Mouse (Mus musculus): ENCODE data around the gene Steap3. TPM values are rescaled to one million over a fixed set of nuclear protein-coding genes. Genes with fewer than 3 reads are reported as not detected.

Gene Steap3
- total and polyA plus RNA-seq, 2 experiments from 2014 or later = 19.6 to 38.7 TPM

GRCm38 (mm10) chr1:120220841-120221240 is 51.7 kb downstream of the Steap3 start:
- H3K4me3 ChIP-seq (ENCODE audit: low read depth, low read length) = no peak overlapping the region
- H3K9me3 ChIP-seq (replicated peaks; ENCODE audit: control insufficient read depth, low read length) = no peaks in the 10 kb centered on the region
- no peak overlapping the region for H3K9ac ChIP-seq (replicated peaks; ENCODE audit: low read depth, low read length)
- no peak overlapping the region for H3K4me2 ChIP-seq (ENCODE audit: low read depth, low read length)
- 63% methylated on average over 6 of the region's 6 CpGs for WGBS
- H3K4me1 ChIP-seq (ENCODE audit: control insufficient read depth, insufficient read depth) = no peaks in the 10 kb centered on the region
- TF ChIP-seq EP300 (IDR thresholded peaks at IDR 0.05; ENCODE audit: low read depth) = no peak
- TF ChIP-seq CTCF (IDR thresholded peaks at IDR 0.05; ENCODE audit: low read depth) = no peak
- H3K36me3 ChIP-seq (replicated peaks; ENCODE audit: control insufficient read depth, insufficient read depth, low read length) = no peaks in the 10 kb centered on the region
- no peaks in the 10 kb centered on the region for H3K27me3 ChIP-seq (ENCODE audit: control insufficient read depth, insufficient read depth, low read length)
- DNase-seq (ENCODE audit: low spot score) = no peak
- no peak overlapping the region for H3K27ac ChIP-seq (ENCODE audit: low read depth)
- ATAC-seq (ENCODE audit: insufficient read depth, low read depth) = no peak

DNA sequence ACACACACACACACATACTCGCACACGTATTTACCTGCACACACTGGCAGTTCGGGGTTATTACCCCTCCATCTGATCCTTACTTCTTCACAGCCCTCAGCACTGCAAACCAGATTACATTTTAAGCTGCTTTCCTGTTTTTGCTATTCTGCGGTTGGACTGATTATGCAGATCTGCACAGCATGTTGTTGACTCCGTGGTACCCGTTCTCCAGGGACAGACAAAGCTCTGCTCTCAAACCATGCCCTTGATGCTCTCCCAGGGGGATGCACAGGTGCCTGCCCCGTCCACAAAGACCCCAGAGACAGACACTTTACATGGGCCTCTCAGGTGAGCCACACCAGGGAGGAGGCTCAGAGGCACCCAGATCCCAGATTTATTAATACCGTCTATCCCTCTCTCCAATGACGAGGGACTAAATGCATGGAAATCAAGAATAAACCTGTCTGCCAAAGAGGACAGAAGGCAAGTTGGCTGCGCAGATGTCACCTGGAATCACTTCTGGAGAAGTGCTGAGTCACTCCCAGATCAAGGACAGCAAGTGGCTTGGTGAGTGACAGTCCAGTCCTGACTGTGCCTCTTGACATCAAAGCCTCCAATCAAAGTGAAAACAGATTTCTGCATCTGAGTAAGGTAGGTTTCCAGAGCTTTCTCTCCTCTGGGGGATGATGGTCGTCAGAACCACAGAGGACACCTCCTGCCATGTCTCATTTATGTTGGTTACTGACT is 63.8 kb downstream of the Steap3 start:
- Histone ChIP-seq H3K9me3 (replicated peaks; ENCODE audit: control insufficient read depth, low read length) (no peaks in the 10 kb centered on the region), H3K36me3 (replicated peaks; ENCODE audit: control insufficient read depth, insufficient read depth, low read length) (no peaks in the 10 kb centered on the region), H3K4me1 (ENCODE audit: control insufficient read depth, insufficient read depth) (no peaks in the 10 kb centered on the region), H3K4me3 (ENCODE audit: low read depth, low read length) (no peak overlapping the region), H3K9ac (replicated peaks; ENCODE audit: low read depth, low read length) (no peak overlapping the region), H3K27ac (ENCODE audit: low read depth) (no peak overlapping the region), H3K4me2 (ENCODE audit: low read depth, low read length) (no peak overlapping the region), H3K27me3 (ENCODE audit: control insufficient read depth, insufficient read depth, low read length) (no peaks in the 10 kb centered on the region)
- 76% methylated on average over 11 of the region's 11 CpGs for WGBS
- DNase-seq (ENCODE audit: low spot score) (no peak), ATAC-seq (ENCODE audit: insufficient read depth, low read depth) (no peak)
- TF ChIP-seq CTCF (IDR thresholded peaks at IDR 0.05; ENCODE audit: low read depth) (no peak), EP300 (IDR thresholded peaks at IDR 0.05; ENCODE audit: low read depth) (no peak)

DNA sequence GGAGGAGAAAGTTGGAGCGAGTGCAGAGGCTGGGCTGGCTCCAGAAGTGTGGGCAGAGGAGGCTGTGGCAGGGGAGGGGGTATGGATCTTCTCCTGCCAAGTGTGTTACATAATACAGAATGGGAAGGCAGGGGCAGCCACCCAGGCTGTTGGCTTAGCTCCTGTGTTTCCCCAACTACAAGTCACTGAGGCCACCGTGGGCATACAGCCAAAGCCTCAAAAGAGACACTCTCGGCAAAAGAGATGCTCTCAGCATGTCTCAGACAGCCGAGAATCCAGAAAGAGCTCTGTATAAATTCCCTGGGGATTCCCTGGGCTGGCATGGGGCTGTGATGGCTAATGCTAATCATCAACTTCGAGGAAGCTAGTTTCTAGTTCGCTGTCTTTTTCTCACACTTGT is 64.9 kb downstream of the Steap3 start:
- 39% methylated on average over 6 of the region's 6 CpGs for WGBS
- H3K4me1 ChIP-seq (ENCODE audit: control insufficient read depth, insufficient read depth) = no peaks in the 10 kb centered on the region
- no peak for ATAC-seq (ENCODE audit: insufficient read depth, low read depth)
- DNase-seq (ENCODE audit: low spot score) = no peak
- no peaks in the 10 kb centered on the region for H3K9me3 ChIP-seq (replicated peaks; ENCODE audit: control insufficient read depth, low read length)
- H3K9ac ChIP-seq (replicated peaks; ENCODE audit: low read depth, low read length) = no peak overlapping the region
- H3K36me3 ChIP-seq (replicated peaks; ENCODE audit: control insufficient read depth, insufficient read depth, low read length) = no peaks in the 10 kb centered on the region
- H3K4me3 ChIP-seq (ENCODE audit: low read depth, low read length) = no peak overlapping the region
- no peak overlapping the region for H3K4me2 ChIP-seq (ENCODE audit: low read depth, low read length)
- H3K27me3 ChIP-seq (ENCODE audit: control insufficient read depth, insufficient read depth, low read length) = no peaks in the 10 kb centered on the region
- no peak overlapping the region for H3K27ac ChIP-seq (ENCODE audit: low read depth)
- no peak for TF ChIP-seq EP300 (IDR thresholded peaks at IDR 0.05; ENCODE audit: low read depth)
- no peak for TF ChIP-seq CTCF (IDR thresholded peaks at IDR 0.05; ENCODE audit: low read depth)

DNA sequence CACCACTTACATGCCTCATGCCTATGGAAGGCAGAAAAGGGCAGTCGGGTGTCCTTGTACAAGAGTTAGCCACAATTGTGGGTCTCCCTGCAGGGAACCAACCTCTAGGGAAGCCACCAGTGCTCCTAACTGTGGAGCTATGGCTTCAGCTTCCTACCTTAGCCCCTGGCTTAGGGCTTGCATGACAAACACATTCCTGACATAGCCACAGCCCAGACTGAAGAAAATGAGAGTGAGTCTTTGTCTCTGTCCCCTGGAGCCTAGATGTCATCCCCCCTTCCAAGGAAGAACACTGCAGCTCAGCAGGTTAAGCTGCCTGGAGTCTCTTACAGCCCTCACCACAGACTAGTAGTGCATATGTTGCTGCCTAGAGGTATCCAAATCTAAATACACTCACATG is 67.7 kb downstream of the Steap3 start:
- 50% methylated on average over 1 of the region's 1 CpGs for WGBS
- no peak overlapping the region for H3K4me3 ChIP-seq (ENCODE audit: low read depth, low read length)

DNA sequence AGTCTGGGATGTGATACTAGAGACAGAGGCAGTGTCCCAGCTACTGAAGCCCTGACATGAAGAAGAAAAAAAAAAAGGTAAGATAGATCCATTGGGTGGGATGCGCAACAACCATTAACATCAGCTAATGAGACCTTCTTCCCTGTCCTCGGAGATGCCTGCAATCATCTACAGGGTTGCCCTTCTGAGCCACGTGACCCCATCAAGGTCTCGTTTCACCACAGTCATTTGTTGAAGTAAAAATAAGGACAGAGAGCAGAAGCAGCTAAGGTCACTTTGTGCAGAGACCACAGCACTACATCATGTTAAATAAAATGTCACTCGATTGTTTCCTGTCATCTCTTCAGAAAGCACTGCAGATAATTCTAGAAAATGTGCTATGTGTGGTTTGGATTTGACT is 68.7 kb downstream of the Steap3 start:
- no peaks in the 10 kb centered on the region for H3K36me3 ChIP-seq (replicated peaks; ENCODE audit: control insufficient read depth, insufficient read depth, low read length)
- no peak overlapping the region for H3K4me2 ChIP-seq (ENCODE audit: low read depth, low read length)
- DNase-seq (ENCODE audit: low spot score) (no peak), ATAC-seq (ENCODE audit: insufficient read depth, low read depth) (no peak)
- no peak overlapping the region for H3K9ac ChIP-seq (replicated peaks; ENCODE audit: low read depth, low read length)
- H3K9me3 ChIP-seq (replicated peaks; ENCODE audit: control insufficient read depth, low read length) = no peaks in the 10 kb centered on the region
- WGBS = 67% methylated on average over 5 of the region's 5 CpGs
- no peak overlapping the region for H3K27ac ChIP-seq (ENCODE audit: low read depth)
- H3K27me3 ChIP-seq (ENCODE audit: control insufficient read depth, insufficient read depth, low read length) = no peaks in the 10 kb centered on the region
- no peak overlapping the region for H3K4me3 ChIP-seq (ENCODE audit: low read depth, low read length)
- H3K4me1 ChIP-seq (ENCODE audit: control insufficient read depth, insufficient read depth) = no peaks in the 10 kb centered on the region
- TF ChIP-seq CTCF (IDR thresholded peaks at IDR 0.05; ENCODE audit: low read depth) = no peak
- no peak for TF ChIP-seq EP300 (IDR thresholded peaks at IDR 0.05; ENCODE audit: low read depth)

More for the DNA sequence above, 67.7 kb downstream of the Steap3 start:
- DNase-seq (ENCODE audit: low spot score) = no peak
- no peaks in the 10 kb centered on the region for H3K9me3 ChIP-seq (replicated peaks; ENCODE audit: control insufficient read depth, low read length)
- H3K36me3 ChIP-seq (replicated peaks; ENCODE audit: control insufficient read depth, insufficient read depth, low read length) = no peaks in the 10 kb centered on the region
- no peak overlapping the region for H3K9ac ChIP-seq (replicated peaks; ENCODE audit: low read depth, low read length)
- no peaks in the 10 kb centered on the region for H3K4me1 ChIP-seq (ENCODE audit: control insufficient read depth, insufficient read depth)
- H3K27ac ChIP-seq (ENCODE audit: low read depth) = no peak overlapping the region
- TF ChIP-seq CTCF (IDR thresholded peaks at IDR 0.05; ENCODE audit: low read depth) (no peak), EP300 (IDR thresholded peaks at IDR 0.05; ENCODE audit: low read depth) (no peak)
- ATAC-seq (ENCODE audit: insufficient read depth, low read depth) = no peak
- no peak overlapping the region for H3K4me2 ChIP-seq (ENCODE audit: low read depth, low read length)
- H3K27me3 ChIP-seq (ENCODE audit: control insufficient read depth, insufficient read depth, low read length) = no peaks in the 10 kb centered on the region

GRCm38 (mm10) chr1:120202542-120202941 is 70.0 kb downstream of the Steap3 start:
- no peak for ATAC-seq (ENCODE audit: insufficient read depth, low read depth)

More at GRCm38 (mm10) chr1:120202542-120202941, 70.0 kb downstream of the Steap3 start:
- TF ChIP-seq EP300 (IDR thresholded peaks at IDR 0.05; ENCODE audit: low read depth) = no peak
- no peak for TF ChIP-seq CTCF (IDR thresholded peaks at IDR 0.05; ENCODE audit: low read depth)
- Histone ChIP-seq H3K4me3 (ENCODE audit: low read depth, low read length) (no peak overlapping the region), H3K9me3 (replicated peaks; ENCODE audit: control insufficient read depth, low read length) (no peaks in the 10 kb centered on the region), H3K36me3 (replicated peaks; ENCODE audit: control insufficient read depth, insufficient read depth, low read length) (no peaks in the 10 kb centered on the region), H3K27me3 (ENCODE audit: control insufficient read depth, insufficient read depth, low read length) (no peaks in the 10 kb centered on the region), H3K4me2 (ENCODE audit: low read depth, low read length) (no peak overlapping the region), H3K27ac (ENCODE audit: low read depth) (no peak overlapping the region), H3K4me1 (ENCODE audit: control insufficient read depth, insufficient read depth) (no peaks in the 10 kb centered on the region), H3K9ac (replicated peaks; ENCODE audit: low read depth, low read length) (no peak overlapping the region)
- DNase-seq (ENCODE audit: low spot score) = no peak
- 56% methylated on average over 3 of the region's 3 CpGs for WGBS
